ENCODE assay signal across 8 mouse cellular contexts in the genomic region with DNA sequence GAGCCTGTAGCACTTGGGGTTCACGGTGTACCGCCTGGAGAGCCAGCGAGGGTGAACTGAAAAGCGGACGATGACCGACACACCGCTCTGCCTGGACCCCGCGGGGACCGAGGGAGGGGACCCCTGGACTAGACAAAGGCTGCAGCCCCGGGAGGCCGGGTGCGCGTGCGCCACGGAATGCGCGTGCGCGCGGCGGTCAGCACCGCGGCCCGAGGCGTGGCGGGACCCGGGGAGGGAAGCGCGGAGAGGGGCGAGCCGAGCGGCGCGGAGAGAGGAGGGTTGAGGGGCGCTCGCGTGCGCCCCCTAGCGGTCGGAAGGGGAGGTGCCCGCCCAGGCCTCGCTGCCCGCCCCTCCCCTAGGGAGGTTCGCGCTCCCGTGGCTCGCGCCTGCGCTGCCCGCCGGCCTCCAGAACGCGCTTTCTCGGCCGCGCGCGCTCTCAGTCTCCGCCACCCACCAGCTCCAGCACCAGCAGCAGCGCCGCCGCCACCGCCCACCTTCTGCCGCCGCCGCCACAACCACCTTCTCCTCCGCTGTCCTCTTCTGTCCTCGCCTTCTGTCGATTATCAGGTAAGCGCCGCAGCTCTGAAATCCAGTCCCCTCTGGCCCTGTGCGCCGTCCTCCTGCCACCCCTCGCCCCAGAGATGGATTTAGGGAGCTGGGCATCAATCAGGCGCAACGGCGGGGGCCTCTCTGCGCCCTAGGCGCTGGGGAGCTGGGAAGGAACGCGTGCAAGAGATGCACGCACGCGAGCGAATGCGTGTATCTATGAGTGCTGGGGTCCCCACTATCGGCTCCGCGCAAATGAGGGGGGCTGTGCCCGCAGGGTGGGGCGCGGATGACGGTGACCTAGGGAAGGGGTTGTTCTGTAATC. TPM values are rescaled to one million over a fixed set of nuclear protein-coding genes. Genes with fewer than 3 reads are reported as not detected.
DNase-seq lines count a peak whose midpoint lies in the region; TF ChIP-seq lines count a peak whose summit lies in the region.

A gene (plus strand): TSS at position 350 of the 871 bp plus-strand sequence.

- H3K36me3 ChIP-seq in megakaryocyte, embryonic 14.5 days (replicated peaks; ENCODE audit: low read length): no peaks in the 10 kb centered on the region

- no peaks in the 10 kb centered on the region for H3K9me3 ChIP-seq in megakaryocyte, embryonic 14.5 days

- peak within 1 kb of the TSS; percentile 98 for H3K27ac ChIP-seq in cortical plate, adult 2 months (ENCODE audit: insufficient read depth, low read length)

- H3K27me3 ChIP-seq in megakaryocyte, embryonic 14.5 days (replicated peaks): peaks cover 83% of the 10 kb centered on the region

- H3K4me3 ChIP-seq in cortical plate, adult 2 months (ENCODE audit: insufficient read depth, low read length): peak within 1 kb of the TSS; percentile 97
- peak within 1 kb of the TSS; percentile 92 for H3K4me3 ChIP-seq in megakaryocyte, embryonic 14.5 days (replicated peaks)

- peaks cover 4% of the 10 kb centered on the region for H3K4me1 ChIP-seq in cortical plate, adult 2 months (ENCODE audit: control insufficient read depth, insufficient read depth, low read length)
- H3K4me1 ChIP-seq in megakaryocyte, embryonic 14.5 days: peaks cover 41% of the 10 kb centered on the region

- peak; percentile 57 for TF ChIP-seq CTCF in cortical plate, adult 2 months (IDR thresholded peaks at IDR 0.05; ENCODE audit: extremely low read depth, insufficient read depth, low read length)

- peak; percentile 98 for DNase-seq in ZHBTc4 (ENCODE audit: low read depth, low spot score)
- DNase-seq in gastrocnemius, postnatal 10 days: peak; percentile 90
- peak; percentile 61 for DNase-seq in induced T-regulatory cell, adult 2 months (ENCODE audit: low read depth)
- peak; percentile 81 to 93 for DNase-seq in left cerebral cortex, adult 9 months (ENCODE audit: low spot score in 2 of 2)
- DNase-seq in right cerebral cortex, postnatal 14 days: peak; percentile 93
- peak; percentile 79 to 81 for DNase-seq in urinary bladder, postnatal 36 days (ENCODE audit: low spot score in 2 of 2)

- peak; percentile 71; the same call in 1 of the 2 replicates for TF ChIP-seq POLR2A in cortical plate, adult 2 months (IDR thresholded peaks at IDR 0.05; ENCODE audit: extremely low read depth, insufficient read depth, low read length)

RNA-seq across cellular contexts. Expression of the gene that starts here (rescaled TPM):
- 270 and 278 TPM in 2 replicates for polyA plus RNA-seq in cortical plate, adult 2 months (2012; rRNA removed)
- 10 to 100 TPM; 54.8 to 62.2 TPM for total RNA-seq in gastrocnemius, postnatal 10 days (2021)
- 0.76 TPM in 1 of 2 replicates, not detected in the other for polyA plus RNA-seq in megakaryocyte, embryonic 14.5 days (2012; ENCODE audit: insufficient read depth, low replicate concordance)

Comparison
In these comparisons a context has a peak if more than half of its experiments do, and no peak if none do; other contexts are left out.
1. Peak in every context shown above with its lines: DNase-seq, H3K4me3 ChIP-seq and H3K27ac ChIP-seq.
2. RNA of the gene that starts here (polyA plus RNA-seq): 270 to 278 TPM in cortical plate, adult 2 months; 0.76 TPM in megakaryocyte, embryonic 14.5 days; every median in the first group is over 100 times any median in the second.